Mouse (Mus musculus) olfactory bulb, adult 2 months (tissue): ENCODE measurements at regions not wholly inside any gene's neighbourhood (a gene's known extent, or its start where the extent isn't known, plus 50 kb on each side); places are given as distances from the start of the nearest gene placed in this dataset.

Experiments used
- H3K27ac ChIP-seq: fragments of 200-500 bp; 2 replicates; pipeline ENCODE4 v1.5.1; 2012; ENCODE audit warnings: low read depth, low read length; ENCODE audit not compliant: insufficient read depth
- H3K4me1 ChIP-seq: fragments of 200-500 bp; 2 replicates; pipeline ENCODE4 v1.6.1; 2012; ENCODE audit warnings: low read length; ENCODE audit not compliant: control insufficient read depth, insufficient read depth
- H3K4me3 ChIP-seq: fragments of 200-500 bp; 2 replicates; pipeline ENCODE4 v1.5.1; 2012; ENCODE audit warnings: mild to moderate bottlenecking, low read depth, low read length, moderate library complexity; ENCODE audit not compliant: insufficient read depth
- CTCF ChIP-seq: fragments of 200-500 bp; IDR thresholded peaks from 2 replicates; pipeline ENCODE4 v1.5.1; 2012; ENCODE audit warnings: low read depth, mild to moderate bottlenecking, low read length, moderate library complexity; ENCODE audit not compliant: insufficient read depth
- POLR2A ChIP-seq: fragments of 200-500 bp; IDR thresholded peaks from 2 replicates; pipeline ENCODE4 v1.6.1; 2012; ENCODE audit warnings: mild to moderate bottlenecking, low read depth, low read length, moderate library complexity; ENCODE audit not compliant: insufficient read depth
- WGBS: fragments of 180-500 bp; shearing (Covaris S2); methylation state at CpG from one replicate; pipeline ENCODE4 v1.1.7; 2018; 5-methylcytosine and 5-hydroxymethylcytosine counted together

GRCm38 (mm10) chr11:24342732-24343131 is 264.9 kb downstream of the Bcl11a start:
- 78% methylated on average over 2 of the region's 2 CpGs for WGBS
- H3K4me1 ChIP-seq: peaks cover 4% of the 10 kb centered on the region; the same call in 1 of the 2 replicates
- H3K4me3 ChIP-seq: no peak overlapping the region
- TF ChIP-seq CTCF (no peak), POLR2A (no peak)
- no peak overlapping the region for H3K27ac ChIP-seq

GRCm38 (mm10) chr11:24347225-24347624 is 269.4 kb downstream of the Bcl11a start:
- WGBS: 37% methylated on average over 12 of the region's 12 CpGs
- Histone ChIP-seq H3K4me3 (no peak overlapping the region), H3K27ac (no peak overlapping the region), H3K4me1 (peaks cover 4% of the 10 kb centered on the region; the same call in 1 of the 2 replicates)
- TF ChIP-seq POLR2A (no peak), CTCF (no peak)

- Histone ChIP-seq H3K4me3 (no peak overlapping the region), H3K4me1 (peaks cover 4% of the 10 kb centered on the region; the same call in 1 of the 2 replicates), H3K27ac (no peak overlapping the region)
- 86% methylated on average over 4 of the region's 4 CpGs for WGBS
- no peak for TF ChIP-seq CTCF
- TF ChIP-seq POLR2A: no peak
Observed at GRCm38 (mm10) chr11:24348741-24349140, 270.9 kb downstream of the Bcl11a start.

- no peak overlapping the region for H3K4me3 ChIP-seq
- WGBS: 51% methylated on average over 10 of the region's 10 CpGs
- H3K4me1 ChIP-seq: peaks cover 4% of the 10 kb centered on the region; the same call in 1 of the 2 replicates
- no peak overlapping the region for H3K27ac ChIP-seq
- TF ChIP-seq CTCF: no peak
- no peak for TF ChIP-seq POLR2A
Observed at GRCm38 (mm10) chr11:24349967-24350643, 272.2 kb downstream of the Bcl11a start.

- no peak overlapping the region for H3K27ac ChIP-seq
- no peak overlapping the region for H3K4me3 ChIP-seq
- WGBS: 94% methylated on average over 4 of the region's 4 CpGs
- TF ChIP-seq POLR2A (no peak), CTCF (no peak)
- H3K4me1 ChIP-seq: peaks cover 4% of the 10 kb centered on the region; the same call in 1 of the 2 replicates
Observed at GRCm38 (mm10) chr11:24350839-24351238, 273.0 kb downstream of the Bcl11a start.

GRCm38 (mm10) chr11:24352071-24352470 is 274.2 kb downstream of the Bcl11a start:
- Histone ChIP-seq H3K27ac (no peak overlapping the region), H3K4me3 (no peak overlapping the region), H3K4me1 (peaks cover 3% of the 10 kb centered on the region; the same call in 1 of the 2 replicates)
- WGBS: over 99% methylated on average over 3 of the region's 3 CpGs
- no peak for TF ChIP-seq CTCF
- no peak for TF ChIP-seq POLR2A

- TF ChIP-seq POLR2A (no peak), CTCF (no peak)
Observed at GRCm38 (mm10) chr11:24353056-24353455, 275.2 kb downstream of the Bcl11a start.

GRCm38 (mm10) chr11:24357388-24357787 is 279.5 kb downstream of the Bcl11a start:
- TF ChIP-seq POLR2A (no peak), CTCF (no peak)
- Histone ChIP-seq H3K4me1 (no peaks in the 10 kb centered on the region), H3K4me3 (no peak overlapping the region), H3K27ac (no peak overlapping the region)
- 88% methylated on average over 1 of the region's 1 CpGs for WGBS

More at GRCm38 (mm10) chr11:24353056-24353455, 275.2 kb downstream of the Bcl11a start:
- 62% methylated on average over 1 of the region's 1 CpGs for WGBS
- Histone ChIP-seq H3K4me3 (no peak overlapping the region), H3K27ac (no peak overlapping the region), H3K4me1 (no peaks in the 10 kb centered on the region)

GRCm38 (mm10) chr11:24359086-24359485 is 281.2 kb downstream of the Bcl11a start:
- Histone ChIP-seq H3K4me3 (no peak overlapping the region), H3K4me1 (no peaks in the 10 kb centered on the region), H3K27ac (no peak overlapping the region)
- TF ChIP-seq POLR2A: no peak
- no peak for TF ChIP-seq CTCF
